In the genomic region with DNA sequence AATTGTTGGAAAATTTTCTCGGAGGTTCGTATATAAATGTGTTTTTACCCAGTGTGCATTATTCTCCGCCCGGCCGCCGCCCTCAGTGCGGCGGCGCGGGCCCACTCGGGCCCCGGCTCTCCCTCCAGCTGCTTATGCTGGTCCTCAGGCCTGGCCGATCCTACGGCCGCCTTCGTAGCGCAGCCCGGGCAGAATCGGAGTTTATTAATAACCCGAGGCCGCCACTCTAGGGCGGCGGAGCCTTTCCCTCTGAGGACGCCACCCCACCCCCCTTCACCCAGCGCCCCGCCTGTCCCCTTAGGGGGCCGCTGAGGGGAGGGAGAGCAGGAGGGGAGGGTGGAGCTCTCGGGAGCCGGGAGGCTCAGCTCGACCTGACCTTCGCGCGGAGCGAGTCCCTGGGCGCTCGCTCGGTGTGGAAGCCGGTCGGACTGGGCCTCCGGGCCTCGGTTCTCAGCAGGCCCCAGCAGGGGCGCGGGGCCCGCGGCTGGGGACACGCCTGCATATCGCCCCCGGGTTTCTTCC, we compare ENCODE assay signal across 7 mouse cellular contexts. TPM values are rescaled to one million over a fixed set of nuclear protein-coding genes. Genes with fewer than 3 reads are reported as not detected.
DNase-seq lines count a peak whose midpoint lies in the region; ATAC-seq and TF ChIP-seq lines count a peak whose summit lies in the region.

No protein-coding gene starts in this region.

- peak; percentile 76 for TF ChIP-seq POLR2A in small intestine, adult 2 months (IDR thresholded peaks at IDR 0.05; ENCODE audit: low read depth, low read length)

- peak; percentile 55 for ATAC-seq in granulocyte monocyte progenitor cell, adult 5-6 weeks (replicated peaks; ENCODE audit: poor library complexity, severe bottlenecking)
- peak; percentile 84 for ATAC-seq in midbrain, embryonic 11.5 days (ENCODE audit: low FRiP score)

- peaks cover 13% of the 10 kb centered on the region for H3K4me1 ChIP-seq in embryonic facial prominence, embryonic 10.5 days
- H3K4me1 ChIP-seq in limb, embryonic 10.5 days: peaks cover 15% of the 10 kb centered on the region
- no peaks in the 10 kb centered on the region for H3K4me1 ChIP-seq in midbrain, embryonic 11.5 days (ENCODE audit: control insufficient read depth, insufficient read depth, low read length)
- H3K4me1 ChIP-seq in small intestine, adult 2 months (ENCODE audit: control insufficient read depth, insufficient read depth, insufficient read length, low read length): peaks cover 7% of the 10 kb centered on the region; the same call in 1 of the 2 replicates

- H3K27ac ChIP-seq in embryonic facial prominence, embryonic 10.5 days (replicated peaks): peak overlapping the region; percentile 99
- H3K27ac ChIP-seq in limb, embryonic 10.5 days: peak overlapping the region; percentile 100
- H3K27ac ChIP-seq in midbrain, embryonic 11.5 days (ENCODE audit: low read depth, low read length): peak overlapping the region; percentile 100
- peak overlapping the region; percentile 92 for H3K27ac ChIP-seq in small intestine, adult 2 months (ENCODE audit: insufficient read depth, low read depth, low read length)

- no peaks in the 10 kb centered on the region for H3K9me3 ChIP-seq in embryonic facial prominence, embryonic 10.5 days
- no peaks in the 10 kb centered on the region for H3K9me3 ChIP-seq in limb, embryonic 10.5 days (replicated peaks)
- no peaks in the 10 kb centered on the region for H3K9me3 ChIP-seq in midbrain, embryonic 11.5 days (ENCODE audit: control insufficient read depth, low read length)

- DNase-seq in adrenal gland, postnatal 25 days: peak; percentile 89
- DNase-seq in embryonic facial prominence, embryonic 10.5 days (ENCODE audit: low spot score): peak; percentile 90
- peak; percentile 93 for DNase-seq in kidney, adult 11 months
- peak; percentile 88 for DNase-seq in limb, embryonic 10.5 days (ENCODE audit: low spot score)
- DNase-seq in midbrain, embryonic 11.5 days (ENCODE audit: low spot score, missing footprints): no peak

- H3K4me3 ChIP-seq in embryonic facial prominence, embryonic 10.5 days: peak overlapping the region; percentile 74
- H3K4me3 ChIP-seq in limb, embryonic 10.5 days: peak overlapping the region; percentile 73
- H3K4me3 ChIP-seq in midbrain, embryonic 11.5 days (ENCODE audit: low read depth, low read length): peak overlapping the region; percentile 77
- H3K4me3 ChIP-seq in small intestine, adult 2 months (ENCODE audit: low read depth, low read length): peak overlapping the region; percentile 71

- peaks cover 60% of the 10 kb centered on the region for H3K36me3 ChIP-seq in embryonic facial prominence, embryonic 10.5 days (replicated peaks)
- H3K36me3 ChIP-seq in limb, embryonic 10.5 days: peaks cover 56% of the 10 kb centered on the region
- no peaks in the 10 kb centered on the region; the same call in 1 of the 2 replicates for H3K36me3 ChIP-seq in midbrain, embryonic 11.5 days (ENCODE audit: control insufficient read depth, insufficient read depth, low read length)
- peaks cover 7% of the 10 kb centered on the region for H3K36me3 ChIP-seq in small intestine, adult 2 months (ENCODE audit: control insufficient read depth, insufficient read depth, low read length)

- no peaks in the 10 kb centered on the region for H3K27me3 ChIP-seq in embryonic facial prominence, embryonic 10.5 days (replicated peaks; ENCODE audit: low read depth, poor library complexity, severe bottlenecking)
- no peaks in the 10 kb centered on the region for H3K27me3 ChIP-seq in limb, embryonic 10.5 days (ENCODE audit: low read depth, poor library complexity, severe bottlenecking)
- H3K27me3 ChIP-seq in midbrain, embryonic 11.5 days (ENCODE audit: control insufficient read depth, insufficient read depth, low read length): no peaks in the 10 kb centered on the region
- no peaks in the 10 kb centered on the region for H3K27me3 ChIP-seq in small intestine, adult 2 months (ENCODE audit: control insufficient read depth, insufficient read depth, low read length)

- under 1% methylated on average over 48 of the region's 48 CpGs for WGBS in embryonic facial prominence, embryonic 10.5 days
- WGBS in limb, embryonic 10.5 days: under 1% methylated on average over 48 of the region's 48 CpGs
- WGBS in midbrain, embryonic 11.5 days: under 1% methylated on average over 47 of the region's 48 CpGs
- under 1% methylated on average over 48 of the region's 48 CpGs for WGBS in small intestine, adult 2 months

- H3K4me2 ChIP-seq in midbrain, embryonic 11.5 days: peak overlapping the region; percentile 47

- H3K9ac ChIP-seq in midbrain, embryonic 11.5 days (ENCODE audit: low read length): peak overlapping the region; percentile 97

- TF ChIP-seq CTCF in small intestine, adult 2 months (IDR thresholded peaks at IDR 0.05; ENCODE audit: extremely low read depth, insufficient read length, insufficient replicate concordance, low read depth, low read length): peak; percentile 17; the same call in 1 of the 2 replicates

RNA-seq across cellular contexts. Expression of gene Zfp143, which starts 0.8 kb away (rescaled TPM):
- total RNA-seq in adrenal gland, postnatal 25 days (2021): 14.2 and 16.9 TPM in 2 replicates
- polyA plus RNA-seq in embryonic facial prominence, embryonic 10.5 days (2016; fragmentation: Nextera tagmentation; extraction: Ambion mirVana): 26.1 and 26.8 TPM in 2 replicates
- 13.4 and 21.6 TPM in 2 replicates for total RNA-seq in granulocyte monocyte progenitor cell, adult 5-6 weeks (2014; fragmentation: Nextera tagmentation)
- 27.1 and 37.4 TPM in 2 replicates for total RNA-seq in granulocyte monocyte progenitor cell, adult 5-6 weeks (2017)
- 23.8 and 27.5 TPM in 2 replicates for polyA plus RNA-seq in limb, embryonic 10.5 days (2016; fragmentation: Nextera tagmentation; extraction: Ambion mirVana)
- polyA plus RNA-seq in midbrain, embryonic 11.5 days (2014; fragmentation: Nextera tagmentation; extraction: Ambion mirVana): 32.4 and 32.5 TPM in 2 replicates
- 7.9 and 13.8 TPM in 2 replicates for polyA plus RNA-seq in small intestine, adult 2 months (2012; rRNA removed)

RNA-seq across cellular contexts. Expression of gene Ipo7, which starts 43.7 kb away (rescaled TPM):
- total RNA-seq in adrenal gland, postnatal 25 days (2021): 84.8 and 104 TPM in 2 replicates
- 57.0 and 57.5 TPM in 2 replicates for polyA plus RNA-seq in embryonic facial prominence, embryonic 10.5 days (2016; fragmentation: Nextera tagmentation; extraction: Ambion mirVana)
- total RNA-seq in granulocyte monocyte progenitor cell, adult 5-6 weeks (2014; fragmentation: Nextera tagmentation): 111 and 115 TPM in 2 replicates
- total RNA-seq in granulocyte monocyte progenitor cell, adult 5-6 weeks (2017): 239 and 262 TPM in 2 replicates
- polyA plus RNA-seq in limb, embryonic 10.5 days (2016; fragmentation: Nextera tagmentation; extraction: Ambion mirVana): 49.2 and 51.6 TPM in 2 replicates
- polyA plus RNA-seq in midbrain, embryonic 11.5 days (2014; fragmentation: Nextera tagmentation; extraction: Ambion mirVana): 37.8 and 40.2 TPM in 2 replicates
- 3.1 and 11.0 TPM in 2 replicates for polyA plus RNA-seq in small intestine, adult 2 months (2012; rRNA removed)
